Mouse (Mus musculus) limb, embryonic 14.5 days (tissue): ENCODE measurements at regions not wholly inside any gene's neighbourhood (a gene's known extent, or its start where the extent isn't known, plus 50 kb on each side); places are given as distances from the start of the nearest gene placed in this dataset.
A peak's percentile ranks its signal among the peaks of the same experiment; 100 is the strongest.

Experiments used
- ATAC-seq: fragments of 200-750 bp; cut with Nextera tagmentation; 2 replicates; pipeline ENCODE4 v1.8.0; 2017; ENCODE audit warnings: low read depth, moderate number of reproducible peaks, moderate TSS enrichment; ENCODE audit not compliant: low FRiP score
- DNase-seq: peaks from one replicate; pipeline ENCODE4 v3.0.0-alpha.2; 2015; ENCODE audit warnings: low spot score
- H3K27ac ChIP-seq: fragments of 300-500 bp; sonication (generic); replicated peaks from 2 replicates; pipeline ENCODE4 v1.5.1; 2014; ENCODE audit warnings: low read depth, mild to moderate bottlenecking, low read length, moderate library complexity, mixed read lengths
- H3K27me3 ChIP-seq: fragments of 300-500 bp; sonication (generic); 2 replicates; pipeline ENCODE4 v1.6.1; 2014; ENCODE audit warnings: low read length, mixed read lengths; ENCODE audit not compliant: control insufficient read depth, insufficient read depth
- H3K36me3 ChIP-seq: fragments of 300-500 bp; sonication (generic); 2 replicates; pipeline ENCODE4 v1.6.1; 2014; ENCODE audit warnings: mild to moderate bottlenecking, low read length, moderate library complexity, mixed read lengths; ENCODE audit not compliant: control insufficient read depth, insufficient read depth
- H3K4me1 ChIP-seq: fragments of 300-500 bp; sonication (generic); 2 replicates; pipeline ENCODE4 v1.6.1; 2014; ENCODE audit warnings: antibody characterized with exemption, low read length, mixed read lengths; ENCODE audit not compliant: control insufficient read depth, insufficient read depth
- H3K4me2 ChIP-seq: fragments of 300-500 bp; sonication (generic); replicated peaks from 2 replicates; pipeline ENCODE4 v1.6.1; 2014; ENCODE audit warnings: low read depth, mild to moderate bottlenecking, low read length, moderate library complexity; ENCODE audit not compliant: severe bottlenecking
- H3K4me3 ChIP-seq: fragments of 300-500 bp; sonication (generic); replicated peaks from 2 replicates; pipeline ENCODE4 v1.5.1; 2014; ENCODE audit warnings: low read length
- H3K9ac ChIP-seq: fragments of 300-500 bp; sonication (generic); 2 replicates; pipeline ENCODE4 v1.6.1; 2014; ENCODE audit warnings: mild to moderate bottlenecking, low read depth, low read length, moderate library complexity; ENCODE audit not compliant: severe bottlenecking
- H3K9me3 ChIP-seq: fragments of 300-500 bp; sonication (generic); 2 replicates; pipeline ENCODE4 v1.6.1; 2016; ENCODE audit warnings: low read length; ENCODE audit not compliant: control insufficient read depth
- POLR2A ChIP-seq: fragments of 200-500 bp; IDR thresholded peaks from 2 replicates; pipeline ENCODE4 v1.8.0; 2012; ENCODE audit warnings: inconsistent platforms, mild to moderate bottlenecking, moderate library complexity, borderline replicate concordance; ENCODE audit not compliant: insufficient read depth, insufficient read length; ENCODE audit errors: extremely low read depth
- WGBS: fragments of 180-500 bp; shearing (Covaris S2); extraction: QIAGEN DNeasy Blood & Tissue Kit; methylation state at CpG from one replicate; pipeline ENCODE4 v1.1.7; 2014; 5-methylcytosine and 5-hydroxymethylcytosine counted together

- no peak for TF ChIP-seq POLR2A
- no peak for DNase-seq
- ATAC-seq, result no peak
- no peak overlapping the region for H3K27ac ChIP-seq
- no peaks in the 10 kb centered on the region for H3K27me3 ChIP-seq
- no peak overlapping the region for H3K9ac ChIP-seq
- no peaks in the 10 kb centered on the region for H3K36me3 ChIP-seq
- peaks cover 3% of the 10 kb centered on the region; the same call in 1 of the 2 replicates for H3K4me1 ChIP-seq
- WGBS, result 89% methylated on average over 10 of the region's 10 CpGs
- no peaks in the 10 kb centered on the region for H3K9me3 ChIP-seq
- no peak overlapping the region for H3K4me3 ChIP-seq
- H3K4me2 ChIP-seq, result no peak overlapping the region
Measured at GRCm38 (mm10) chr13:44300611-44301010, 428.7 kb upstream of the Jarid2 start.

GRCm38 (mm10) chr13:44301215-44301614 lies 428.1 kb upstream of the Jarid2 start:
- Histone ChIP-seq H3K36me3 (no peaks in the 10 kb centered on the region), H3K4me3 (no peak overlapping the region), H3K27ac (no peak overlapping the region), H3K27me3 (no peaks in the 10 kb centered on the region), H3K4me2 (no peak overlapping the region), H3K9ac (no peak overlapping the region), H3K4me1 (peaks cover 3% of the 10 kb centered on the region; the same call in 1 of the 2 replicates), H3K9me3 (no peaks in the 10 kb centered on the region)
- ATAC-seq (no peak), DNase-seq (no peak)
- 90% methylated on average over 7 of the region's 7 CpGs for WGBS
- no peak for TF ChIP-seq POLR2A

- Histone ChIP-seq H3K9ac (no peak overlapping the region), H3K4me2 (no peak overlapping the region), H3K36me3 (no peaks in the 10 kb centered on the region), H3K27ac (no peak overlapping the region), H3K4me3 (no peak overlapping the region), H3K9me3 (no peaks in the 10 kb centered on the region), H3K4me1 (peaks cover 3% of the 10 kb centered on the region; the same call in 1 of the 2 replicates), H3K27me3 (no peaks in the 10 kb centered on the region)
- DNase-seq, result peak; percentile 49
- ATAC-seq, result peak; percentile 60; the same call in 1 of the 2 replicates
- 59% methylated on average over 10 of the region's 10 CpGs for WGBS
- TF ChIP-seq POLR2A, result no peak
Measured at GRCm38 (mm10) chr13:44301936-44302335, 427.3 kb upstream of the Jarid2 start.

GRCm38 (mm10) chr13:44305134-44305991 lies 423.9 kb upstream of the Jarid2 start:
- H3K27me3 ChIP-seq, result no peaks in the 10 kb centered on the region
- H3K4me1 ChIP-seq, result peaks cover 3% of the 10 kb centered on the region; the same call in 1 of the 2 replicates
- DNase-seq (no peak), ATAC-seq (no peak)
- no peak overlapping the region for H3K9ac ChIP-seq
- H3K9me3 ChIP-seq, result no peaks in the 10 kb centered on the region
- H3K4me2 ChIP-seq, result no peak overlapping the region
- H3K4me3 ChIP-seq, result no peak overlapping the region
- 71% methylated on average over 9 of the region's 9 CpGs for WGBS
- H3K27ac ChIP-seq, result no peak overlapping the region
- H3K36me3 ChIP-seq, result no peaks in the 10 kb centered on the region
- no peak for TF ChIP-seq POLR2A

GRCm38 (mm10) chr13:44306275-44307050 lies 422.8 kb upstream of the Jarid2 start:
- Histone ChIP-seq H3K4me1 (peaks cover 3% of the 10 kb centered on the region; the same call in 1 of the 2 replicates), H3K9ac (no peak overlapping the region), H3K9me3 (no peaks in the 10 kb centered on the region), H3K27ac (no peak overlapping the region), H3K27me3 (no peaks in the 10 kb centered on the region), H3K4me2 (no peak overlapping the region), H3K4me3 (no peak overlapping the region), H3K36me3 (no peaks in the 10 kb centered on the region)
- ATAC-seq (no peak), DNase-seq (no peak)
- 79% methylated on average over 14 of the region's 15 CpGs for WGBS
- TF ChIP-seq POLR2A, result no peak
